Mouse (Mus musculus): ENCODE results near the gene Glt1d1. TPM values are rescaled to one million over a fixed set of nuclear protein-coding genes. Genes with fewer than 3 reads are reported as not detected.

Gene Glt1d1
- polyA plus RNA-seq, 1 experiment from 2014 or later: 0.25 TPM

GRCm38 (mm10) chr5:127756011-127756410 is 123.9 kb downstream of the Glt1d1 start:
- ATAC-seq (ENCODE audit: low read depth) (no peak), DNase-seq (ENCODE audit: low spot score) (no peak)
- Histone ChIP-seq H3K4me3 (ENCODE audit: low read depth, low read length) (no peak overlapping the region), H3K27me3 (replicated peaks; ENCODE audit: control insufficient read depth, insufficient read depth, low read length) (no peaks in the 10 kb centered on the region), H3K36me3 (ENCODE audit: control insufficient read depth, insufficient read depth, low read length) (no peaks in the 10 kb centered on the region), H3K4me2 (ENCODE audit: low read depth, low read length) (no peak overlapping the region), H3K4me1 (ENCODE audit: control insufficient read depth, insufficient read depth, low read length) (no peaks in the 10 kb centered on the region; the same call in 1 of the 2 replicates), H3K9me3 (ENCODE audit: control insufficient read depth, low read length) (no peaks in the 10 kb centered on the region), H3K27ac (replicated peaks; ENCODE audit: low read depth, low read length) (no peak overlapping the region), H3K9ac (ENCODE audit: low read depth, low read length) (no peak overlapping the region)
- WGBS: 77% methylated on average over 3 of the region's 3 CpGs

GRCm38 (mm10) chr5:127756671-127757423 is 124.8 kb downstream of the Glt1d1 start:
- Histone ChIP-seq H3K9me3 (ENCODE audit: control insufficient read depth, low read length) (no peaks in the 10 kb centered on the region), H3K9ac (ENCODE audit: low read depth, low read length) (no peak overlapping the region), H3K4me2 (ENCODE audit: low read depth, low read length) (no peak overlapping the region), H3K36me3 (ENCODE audit: control insufficient read depth, insufficient read depth, low read length) (no peaks in the 10 kb centered on the region), H3K4me3 (ENCODE audit: low read depth, low read length) (no peak overlapping the region), H3K27me3 (replicated peaks; ENCODE audit: control insufficient read depth, insufficient read depth, low read length) (no peaks in the 10 kb centered on the region), H3K27ac (replicated peaks; ENCODE audit: low read depth, low read length) (no peak overlapping the region), H3K4me1 (ENCODE audit: control insufficient read depth, insufficient read depth, low read length) (no peaks in the 10 kb centered on the region)
- DNase-seq (ENCODE audit: low spot score) (no peak), ATAC-seq (ENCODE audit: low read depth) (no peak)
- WGBS: 86% methylated on average over 4 of the region's 4 CpGs

- 58% methylated on average over 4 of the region's 4 CpGs for WGBS
- DNase-seq (ENCODE audit: low spot score): no peak
Observed at GRCm38 (mm10) chr5:127758576-127758975, 126.5 kb downstream of the Glt1d1 start.

More at GRCm38 (mm10) chr5:127758576-127758975, 126.5 kb downstream of the Glt1d1 start:
- Histone ChIP-seq H3K9me3 (ENCODE audit: control insufficient read depth, low read length) (no peaks in the 10 kb centered on the region), H3K27me3 (replicated peaks; ENCODE audit: control insufficient read depth, insufficient read depth, low read length) (no peaks in the 10 kb centered on the region), H3K4me1 (ENCODE audit: control insufficient read depth, insufficient read depth, low read length) (no peaks in the 10 kb centered on the region), H3K36me3 (ENCODE audit: control insufficient read depth, insufficient read depth, low read length) (no peaks in the 10 kb centered on the region), H3K4me2 (ENCODE audit: low read depth, low read length) (no peak overlapping the region), H3K9ac (ENCODE audit: low read depth, low read length) (no peak overlapping the region), H3K27ac (replicated peaks; ENCODE audit: low read depth, low read length) (no peak overlapping the region), H3K4me3 (ENCODE audit: low read depth, low read length) (no peak overlapping the region)
- ATAC-seq (ENCODE audit: low read depth): no peak

Other genes starting within 250 kb of the Glt1d1 start
- 17.9 and 18.5 TPM in 2 replicates for gene Slc15a4, start 635 bp downstream of the Glt1d1 start, polyA plus RNA-seq (2014; fragmentation: Nextera tagmentation; extraction: Ambion mirVana)